Mouse (Mus musculus) urinary bladder, postnatal 14 days (tissue): ENCODE data around the gene Avpr2.
A peak's percentile ranks its signal among the peaks of the same experiment; 100 is the strongest.

Experiments
- DNase-seq: peaks from one replicate; pipeline ENCODE4 v3.0.0; 2021; ENCODE audit warnings: low spot score

Gene Avpr2

GRCm38 (mm10) chrX:73891551-73892152, at the start of gene Avpr2:
Avpr2 (plus strand) TSS chrX:73892102.
- DNase-seq = no peak

DNA sequence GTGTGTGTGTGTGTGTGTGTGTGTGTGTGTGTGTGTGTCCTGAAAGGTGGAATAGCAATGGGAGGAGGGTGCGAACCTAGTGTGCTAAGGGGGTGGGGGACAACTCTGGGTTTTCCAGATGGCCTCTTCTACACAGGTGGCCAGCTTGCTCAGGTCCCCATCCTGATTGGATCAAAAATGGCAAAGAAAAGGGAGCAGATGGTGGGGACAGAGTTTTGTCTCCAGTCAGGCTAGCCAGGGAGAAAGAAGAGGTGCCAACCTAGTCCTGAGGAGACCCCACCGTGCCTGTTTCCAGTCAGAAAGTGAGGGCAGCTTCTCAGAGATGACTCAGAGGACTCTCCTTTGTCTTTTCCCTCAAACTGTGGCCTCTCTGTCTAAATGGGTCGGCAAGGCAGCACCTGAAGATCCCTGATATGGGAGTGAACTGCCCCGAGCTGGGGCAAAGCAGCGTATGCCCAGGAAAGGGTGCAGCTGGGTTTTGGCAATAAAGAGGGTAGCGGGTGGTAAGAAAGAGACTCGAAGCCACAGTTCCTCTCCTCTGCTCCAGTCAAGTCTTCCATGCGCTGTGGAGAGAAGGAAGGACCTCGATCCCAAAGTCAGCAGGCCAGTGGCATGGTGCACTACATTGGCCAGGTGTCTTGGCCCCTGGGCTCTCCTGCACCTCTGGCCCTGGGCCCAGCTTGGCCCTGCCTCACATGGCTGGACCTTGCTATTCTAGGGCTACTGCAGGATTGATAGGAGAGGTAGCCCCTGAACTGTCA, 37.4 kb upstream of the Avpr2 start:
- no peak for DNase-seq

DNA sequence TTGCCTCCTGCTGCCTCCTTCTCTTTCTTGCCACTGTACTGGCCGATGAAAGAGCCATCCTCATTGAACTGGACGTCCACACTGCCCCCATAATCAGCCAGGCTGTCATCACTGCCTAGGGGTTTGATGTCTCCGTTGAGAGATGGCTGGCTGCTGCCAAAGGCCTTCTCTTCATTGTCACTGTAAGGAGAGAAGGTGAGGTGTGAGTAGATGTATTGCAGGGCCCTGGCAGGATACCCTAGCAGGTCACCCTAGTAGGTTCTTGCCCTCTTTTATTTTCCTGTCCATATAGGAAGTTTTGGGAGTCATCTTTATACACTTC, 36.9 kb upstream of the Avpr2 start:
- DNase-seq = no peak

- DNase-seq = no peak
Observed at GRCm38 (mm10) chrX:73864692-73865091, 27.2 kb upstream of the Avpr2 start.

DNA sequence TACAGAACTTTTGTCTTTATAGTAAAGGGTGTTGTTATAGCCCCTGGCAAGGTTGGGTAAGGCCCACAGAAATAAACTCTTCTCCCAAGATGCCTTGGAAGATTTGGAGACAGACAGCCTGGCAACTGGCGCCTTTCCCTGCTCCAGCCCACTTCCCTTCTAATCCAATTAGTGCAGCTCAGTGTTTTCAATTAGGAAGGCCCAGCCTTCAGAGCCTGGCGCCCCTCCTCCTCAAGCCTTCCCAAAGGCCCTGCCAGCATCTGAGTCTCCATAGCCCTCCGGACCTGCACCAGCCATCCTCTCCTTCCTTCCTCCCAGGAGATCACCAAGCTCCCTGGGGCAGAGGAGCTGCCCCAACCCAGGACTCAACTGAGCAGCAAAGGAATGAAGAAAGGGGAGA, 24.6 kb upstream of the Avpr2 start:
- DNase-seq = no peak

DNA sequence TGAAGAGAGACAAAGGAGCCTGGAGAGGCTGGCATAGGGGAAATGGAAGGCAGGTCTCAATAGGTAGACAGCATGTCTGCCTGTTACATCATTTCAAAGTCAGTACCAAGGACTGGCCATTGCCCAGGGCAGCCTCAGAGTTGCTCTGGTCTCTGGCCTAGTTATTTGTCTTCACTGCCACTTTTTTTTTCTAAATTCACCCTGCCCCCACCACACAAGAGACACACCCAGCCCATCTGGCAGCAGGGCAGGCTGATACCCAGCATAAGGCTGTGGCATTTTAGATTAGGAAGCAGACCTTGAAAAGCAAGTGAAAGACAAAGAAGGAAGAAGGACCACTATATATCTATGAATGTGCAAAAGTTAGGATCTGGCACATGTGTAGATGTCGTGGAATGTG, 24.1 kb upstream of the Avpr2 start:
- no peak for DNase-seq

GRCm38 (mm10) chrX:73869334-73869733, 22.6 kb upstream of the Avpr2 start:
- DNase-seq = peak; percentile 4

GRCm38 (mm10) chrX:73871474-73871873, 20.4 kb upstream of the Avpr2 start:
- no peak for DNase-seq

DNA sequence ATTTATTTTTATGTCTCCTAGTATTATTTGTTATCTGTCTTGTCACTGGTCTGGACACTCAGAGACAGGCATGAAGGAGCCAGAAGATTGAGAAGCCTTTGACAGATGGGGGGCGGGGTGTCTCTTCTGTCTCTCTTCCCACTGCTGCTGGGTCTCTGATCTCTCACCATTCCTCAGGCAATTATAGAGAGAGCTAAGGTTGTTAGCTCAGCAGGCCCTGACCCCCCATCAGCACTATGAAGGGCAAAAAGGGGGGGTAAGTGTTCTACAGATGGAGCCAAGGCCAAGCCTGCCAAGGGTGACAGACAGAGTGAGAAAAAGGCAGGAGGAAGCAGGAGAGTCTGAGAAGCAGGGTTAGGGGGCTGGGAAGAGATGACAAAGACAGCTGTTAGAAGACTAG, 19.9 kb upstream of the Avpr2 start:
- DNase-seq = no peak

DNA sequence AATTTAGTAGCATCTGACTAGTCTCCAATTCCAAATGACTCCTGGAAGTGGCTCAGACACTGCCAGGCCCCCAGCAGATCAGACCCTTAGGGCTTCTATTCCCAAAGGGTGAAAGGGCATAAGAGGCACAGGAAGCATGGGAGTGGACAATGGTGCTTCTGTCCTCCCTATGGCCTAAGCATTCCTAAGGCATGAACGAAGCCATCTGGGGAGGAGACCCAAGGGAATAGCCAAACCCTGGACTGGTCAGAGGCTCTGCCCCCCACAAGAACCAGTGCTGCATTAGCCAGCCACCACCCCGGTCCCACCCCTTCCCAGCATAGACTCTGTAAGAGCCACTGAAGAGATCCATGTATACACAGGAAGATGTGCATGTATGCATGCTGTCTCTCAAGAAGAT, 16.0 kb upstream of the Avpr2 start:
- DNase-seq = no peak

GRCm38 (mm10) chrX:73877014-73877413, 14.9 kb upstream of the Avpr2 start:
- no peak for DNase-seq

GRCm38 (mm10) chrX:73880194-73881035, 11.5 kb upstream of the Avpr2 start:
- peak; percentile 70 for DNase-seq

- no peak for DNase-seq
Observed at GRCm38 (mm10) chrX:73881036-73881427, 10.9 kb upstream of the Avpr2 start.

GRCm38 (mm10) chrX:73881463-73881862, 10.4 kb upstream of the Avpr2 start:
- DNase-seq = no peak

- DNase-seq = no peak
Observed at GRCm38 (mm10) chrX:73892833-73893232, 931 bp downstream of the Avpr2 start.

GRCm38 (mm10) chrX:73895719-73896118, 3.8 kb downstream of the Avpr2 start, which contains the start of gene L1cam:
L1cam (minus strand) TSS chrX:73896105.
- peak; percentile 61 for DNase-seq

- no peak for DNase-seq
Observed at GRCm38 (mm10) chrX:73897959-73898358, 6.1 kb downstream of the Avpr2 start.

DNA sequence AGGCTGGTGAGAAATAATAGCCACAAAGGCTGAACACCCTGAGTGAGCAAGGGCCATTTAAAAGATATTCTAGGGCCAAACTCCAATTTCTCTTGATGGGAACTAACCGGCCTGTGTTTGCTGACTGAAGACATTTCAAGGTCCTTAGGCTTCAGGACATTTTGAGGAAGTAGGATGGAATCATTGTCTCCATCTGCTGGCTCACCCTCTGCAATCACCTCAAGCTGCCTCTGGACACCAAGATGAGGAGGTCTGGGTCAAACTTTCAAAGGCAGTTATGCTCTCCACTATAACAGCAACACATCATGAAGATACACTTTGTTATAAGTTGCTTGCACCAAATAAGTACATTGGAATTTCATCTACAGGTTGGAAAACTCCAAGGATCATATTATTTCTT, 18.1 kb downstream of the Avpr2 start:
- no peak for DNase-seq

DNA sequence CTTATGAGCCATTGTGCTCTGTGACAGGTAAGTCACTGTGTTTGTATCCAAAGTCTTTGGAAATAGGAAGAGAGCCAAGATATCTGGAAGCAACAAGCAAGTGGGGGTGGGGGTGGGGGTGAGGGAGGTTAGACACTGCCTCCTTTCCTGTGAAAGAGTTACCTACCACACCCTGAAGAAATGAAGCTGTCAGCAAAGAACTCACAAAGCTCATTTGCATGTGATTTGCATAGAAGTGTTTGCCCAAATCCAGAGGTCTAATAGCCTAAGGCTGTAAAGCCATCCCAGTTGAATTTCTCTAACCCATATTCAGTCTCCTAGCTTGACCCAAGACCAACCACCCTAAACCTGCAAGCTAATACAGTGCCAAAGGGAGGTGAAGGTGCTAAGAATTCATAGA, 18.5 kb downstream of the Avpr2 start:
- DNase-seq = no peak

DNA sequence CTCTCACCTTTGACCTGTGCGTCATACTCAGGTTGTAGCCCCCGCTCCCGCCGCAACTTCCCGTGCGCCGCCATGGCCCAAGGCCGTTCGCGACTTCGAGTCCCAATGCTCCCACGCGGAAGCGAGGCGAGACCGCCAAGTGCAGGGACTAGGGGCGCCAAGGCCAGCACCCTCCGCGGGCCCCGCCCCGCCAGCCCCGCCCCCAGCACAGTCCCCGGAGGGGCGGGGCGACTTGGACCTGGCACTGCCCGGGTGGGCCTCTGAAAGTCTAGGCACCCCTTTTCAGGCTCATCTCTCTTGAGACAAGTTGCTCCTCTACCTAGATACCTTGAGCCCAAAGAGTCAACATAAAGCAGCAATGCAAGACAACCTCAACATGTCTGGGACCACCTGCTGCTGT, 19.3 kb downstream of the Avpr2 start:
- no peak for DNase-seq

DNA sequence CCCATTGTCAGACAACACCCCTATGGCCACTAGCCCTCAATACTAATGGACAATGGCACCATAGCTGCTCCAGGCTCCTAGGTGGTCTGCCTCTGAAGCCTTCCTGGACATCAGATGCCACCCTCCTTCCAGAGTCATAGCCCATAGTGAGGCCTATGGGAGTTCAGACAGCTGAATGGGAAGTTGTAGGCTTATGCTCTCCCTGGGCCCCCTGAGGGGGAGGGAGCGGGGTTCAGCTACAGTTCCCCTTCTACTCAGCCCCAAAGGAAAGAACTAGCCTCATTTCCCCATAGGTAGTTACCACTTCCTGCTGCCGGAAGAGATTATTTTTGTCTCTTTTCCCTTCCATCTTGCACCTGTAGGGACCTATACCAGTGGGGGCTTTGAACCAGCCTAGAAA, 19.7 kb downstream of the Avpr2 start:
- DNase-seq = no peak

- peak; percentile 91 for DNase-seq
Observed at GRCm38 (mm10) chrX:73914827-73915703, 23.2 kb downstream of the Avpr2 start.
